ENCODE assay signal across 24 mouse cellular contexts in the genomic region with DNA sequence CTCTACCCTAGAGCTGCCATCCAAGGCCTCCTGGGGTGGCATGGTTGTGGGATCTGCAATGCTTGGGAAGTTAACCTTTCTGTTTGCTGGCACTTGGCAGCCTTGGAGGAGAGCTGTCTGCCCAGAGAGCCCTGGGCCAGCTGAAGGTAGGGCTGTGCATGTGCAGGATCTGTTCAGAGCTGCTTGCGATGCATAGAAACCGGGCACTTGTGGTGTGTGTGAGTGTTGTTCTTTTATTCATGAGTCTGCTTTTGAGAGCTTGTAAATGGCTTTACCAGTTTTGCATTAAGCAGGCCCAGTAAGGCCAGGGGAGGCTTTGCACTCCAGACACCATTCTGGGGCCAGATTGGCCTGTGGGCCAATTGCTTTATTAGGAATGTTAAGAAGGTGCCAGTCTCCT.
A peak's percentile ranks its signal among the peaks of the same experiment; 100 is the strongest.
DNase-seq lines count a peak whose midpoint lies in the region; ATAC-seq lines count a peak whose summit lies in the region.
"Had no signal": no experiment of that assay in that cellular context is flagged by ENCODE, and none has a peak within 500 bp of the region (broad histone marks: within the 10 kb centered on the region; RNA-seq: fewer than 3 reads in every experiment).

No protein-coding gene starts in this region.

- peaks cover 12% of the 10 kb centered on the region; the same call in 1 of the 2 replicates for H3K4me1 ChIP-seq in hindbrain, embryonic 13.5 days (replicated peaks)
- 0 out of 2 replicates have a peak, but pooled peaks cover 5% of the 10 kb centered on the region for H3K4me1 ChIP-seq in hindbrain, embryonic 12.5 days
- H3K4me1 ChIP-seq in midbrain, embryonic 13.5 days (replicated peaks), result peaks cover 10% of the 10 kb centered on the region
- H3K4me1 ChIP-seq: heart, embryonic 10.5 days; liver, embryonic 13.5 days had no signal

- 0 out of 2 replicates have a peak overlapping the region, but pooled peaks have one; percentile 24 for H3K27ac ChIP-seq in hindbrain, embryonic 13.5 days
- H3K27ac ChIP-seq in hindbrain, embryonic 12.5 days, result no peak overlapping the region
- H3K27ac ChIP-seq in midbrain, embryonic 13.5 days, result peak overlapping the region; percentile 35; the same call in 1 of the 2 replicates
- H3K27ac ChIP-seq: gastrocnemius, adult 2 months; heart, embryonic 10.5 days; layer of hippocampus, adult 2 months; liver, embryonic 13.5 days had no signal

- no peak overlapping the region for H3K4me2 ChIP-seq in hindbrain, embryonic 13.5 days
- no peak overlapping the region for H3K4me2 ChIP-seq in hindbrain, embryonic 12.5 days (replicated peaks)
- no peak overlapping the region for H3K4me2 ChIP-seq in midbrain, embryonic 13.5 days (replicated peaks)
- H3K4me2 ChIP-seq: liver, embryonic 13.5 days had no signal

- no peak for ATAC-seq in hindbrain, embryonic 13.5 days (ENCODE audit: low FRiP score)
- ATAC-seq in hindbrain, embryonic 12.5 days (ENCODE audit: low FRiP score), result no peak
- peak; percentile 79; the same call in 1 of the 2 replicates for ATAC-seq in midbrain, embryonic 13.5 days
- ATAC-seq: intestine, embryonic 16.5 days; Patski had no signal

- no peak overlapping the region for H3K9ac ChIP-seq in hindbrain, embryonic 13.5 days
- H3K9ac ChIP-seq in hindbrain, embryonic 12.5 days, result no peak overlapping the region
- H3K9ac ChIP-seq in midbrain, embryonic 13.5 days (replicated peaks), result no peak overlapping the region
- H3K9ac ChIP-seq: liver, embryonic 13.5 days had no signal

- no peak overlapping the region for H3K4me3 ChIP-seq in hindbrain, embryonic 13.5 days
- H3K4me3 ChIP-seq in hindbrain, embryonic 12.5 days, result no peak overlapping the region
- H3K4me3 ChIP-seq in midbrain, embryonic 13.5 days (replicated peaks), result no peak overlapping the region
- H3K4me3 ChIP-seq: gastrocnemius, adult 2 months; heart, embryonic 10.5 days; layer of hippocampus, adult 2 months; liver, embryonic 13.5 days had no signal

- DNase-seq in right cerebral cortex, postnatal 10 days (ENCODE audit: low spot score in 2 of 2), result peak; percentile 39 to 41
- DNase-seq in right cerebral cortex, postnatal 4 days, result no peak
- no peak for DNase-seq in left cerebral cortex, adult 9 months (ENCODE audit: low spot score in 2 of 2)
- no peak for DNase-seq in left cerebral cortex, postnatal 14 days (ENCODE audit: low spot score in 2 of 2)
- DNase-seq: adrenal gland, postnatal 36 days; B cell, adult 2 months; cerebellum, adult 18-20 months; cerebellum, postnatal 14 days; gastrocnemius, adult 2 months; heart, postnatal 4 days; kidney, postnatal 25 days; liver, embryonic 13.5 days; lung, adult 2 months; right cerebral cortex, postnatal 25 days; thymus, postnatal 14 days had no signal

- intact Hi-C loops in left cerebral cortex, postnatal 14 days (cut with DNase I), result no loop called here

- H3K9me3 ChIP-seq in hindbrain, embryonic 13.5 days, result no peaks in the 10 kb centered on the region
- H3K9me3 ChIP-seq in hindbrain, embryonic 12.5 days (replicated peaks), result no peaks in the 10 kb centered on the region
- H3K9me3 ChIP-seq in midbrain, embryonic 13.5 days, result no peaks in the 10 kb centered on the region
- H3K9me3 ChIP-seq: heart, embryonic 10.5 days had no signal

- H3K36me3 ChIP-seq in hindbrain, embryonic 13.5 days, result no peaks in the 10 kb centered on the region
- no peaks in the 10 kb centered on the region for H3K36me3 ChIP-seq in hindbrain, embryonic 12.5 days
- no peaks in the 10 kb centered on the region for H3K36me3 ChIP-seq in midbrain, embryonic 13.5 days
- H3K36me3 ChIP-seq: G1E; heart, embryonic 10.5 days; liver, embryonic 13.5 days had no signal

- H3K27me3 ChIP-seq in hindbrain, embryonic 13.5 days, result no peaks in the 10 kb centered on the region
- no peaks in the 10 kb centered on the region for H3K27me3 ChIP-seq in hindbrain, embryonic 12.5 days
- H3K27me3 ChIP-seq in midbrain, embryonic 13.5 days, result no peaks in the 10 kb centered on the region
- H3K27me3 ChIP-seq: CH12.LX; liver, embryonic 13.5 days; Patski had no signal

- WGBS in hindbrain, embryonic 13.5 days, result 28% methylated on average over 2 of the region's 2 CpGs
- WGBS in hindbrain, embryonic 12.5 days, result 60% methylated on average over 2 of the region's 2 CpGs
- WGBS in midbrain, embryonic 13.5 days, result 32% methylated on average over 2 of the region's 2 CpGs

Comparison
In these comparisons a context has a peak if more than half of its experiments do, and no peak if none do; other contexts are left out.
1. DNase-seq: peak in right cerebral cortex, postnatal 10 days (2 of 2); none in right cerebral cortex, postnatal 4 days (single experiment), left cerebral cortex, adult 9 months (0 of 2) and left cerebral cortex, postnatal 14 days (0 of 2).